Mouse (Mus musculus): ENCODE measurements around the gene Fsd1. TPM values are rescaled to one million over a fixed set of nuclear protein-coding genes. Genes with fewer than 3 reads are reported as not detected.

Gene Fsd1
- polyA plus RNA-seq, 1 experiment from 2014 or later = 9.7 TPM

GRCm38 (mm10) chr17:56010681-56011080 is 24.4 kb downstream of the Fsd1 start:
- WGBS = 7% methylated on average over 9 of the region's 9 CpGs
- no peak for ATAC-seq
- Histone ChIP-seq H3K27me3 (replicated peaks; ENCODE audit: control insufficient read depth, insufficient read depth, low read length) (no peaks in the 10 kb centered on the region), H3K27ac (ENCODE audit: low read length) (no peak overlapping the region), H3K9ac (ENCODE audit: low read depth, low read length) (peak overlapping the region; percentile 86), H3K36me3 (ENCODE audit: control insufficient read depth, insufficient read depth, low read length) (peaks cover 26% of the 10 kb centered on the region), H3K4me2 (ENCODE audit: low read depth, low read length) (peak overlapping the region; percentile 88), H3K4me1 (ENCODE audit: control insufficient read depth, insufficient read depth, low read length) (peaks cover 15% of the 10 kb centered on the region), H3K4me3 (ENCODE audit: low read length) (peak overlapping the region; percentile 93), H3K9me3 (ENCODE audit: control insufficient read depth, low read length) (no peaks in the 10 kb centered on the region)

GRCm38 (mm10) chr17:56011441-56011840 is 25.1 kb downstream of the Fsd1 start:
- Histone ChIP-seq H3K27me3 (replicated peaks; ENCODE audit: control insufficient read depth, insufficient read depth, low read length) (no peaks in the 10 kb centered on the region), H3K27ac (ENCODE audit: low read length) (no peak overlapping the region), H3K4me1 (ENCODE audit: control insufficient read depth, insufficient read depth, low read length) (peaks cover 15% of the 10 kb centered on the region), H3K4me3 (ENCODE audit: low read length) (no peak overlapping the region), H3K9me3 (ENCODE audit: control insufficient read depth, low read length) (no peaks in the 10 kb centered on the region), H3K9ac (ENCODE audit: low read depth, low read length) (no peak overlapping the region), H3K4me2 (ENCODE audit: low read depth, low read length) (no peak overlapping the region), H3K36me3 (ENCODE audit: control insufficient read depth, insufficient read depth, low read length) (peaks cover 33% of the 10 kb centered on the region)
- 76% methylated on average over 7 of the region's 7 CpGs for WGBS
- no peak for ATAC-seq

GRCm38 (mm10) chr17:56015293-56015692 is 29.0 kb downstream of the Fsd1 start:
- H3K4me2 ChIP-seq (ENCODE audit: low read depth, low read length) = no peak overlapping the region
- no peaks in the 10 kb centered on the region for H3K9me3 ChIP-seq (ENCODE audit: control insufficient read depth, low read length)
- no peak overlapping the region for H3K27ac ChIP-seq (ENCODE audit: low read length)
- no peak overlapping the region for H3K9ac ChIP-seq (ENCODE audit: low read depth, low read length)
- WGBS = 94% methylated on average over 9 of the region's 9 CpGs
- no peak overlapping the region for H3K4me3 ChIP-seq (ENCODE audit: low read length)
- ATAC-seq = no peak
- H3K36me3 ChIP-seq (ENCODE audit: control insufficient read depth, insufficient read depth, low read length) = peaks cover 54% of the 10 kb centered on the region
- peaks cover 7% of the 10 kb centered on the region for H3K4me1 ChIP-seq (ENCODE audit: control insufficient read depth, insufficient read depth, low read length)
- no peaks in the 10 kb centered on the region for H3K27me3 ChIP-seq (replicated peaks; ENCODE audit: control insufficient read depth, insufficient read depth, low read length)

GRCm38 (mm10) chr17:56016382-56016781 is 30.1 kb downstream of the Fsd1 start:
- ATAC-seq = no peak
- peaks cover 55% of the 10 kb centered on the region for H3K36me3 ChIP-seq (ENCODE audit: control insufficient read depth, insufficient read depth, low read length)
- H3K4me1 ChIP-seq (ENCODE audit: control insufficient read depth, insufficient read depth, low read length) = no peaks in the 10 kb centered on the region
- H3K27me3 ChIP-seq (replicated peaks; ENCODE audit: control insufficient read depth, insufficient read depth, low read length) = no peaks in the 10 kb centered on the region
- 83% methylated on average over 8 of the region's 8 CpGs for WGBS
- no peaks in the 10 kb centered on the region for H3K9me3 ChIP-seq (ENCODE audit: control insufficient read depth, low read length)
- H3K4me2 ChIP-seq (ENCODE audit: low read depth, low read length) = no peak overlapping the region
- no peak overlapping the region for H3K4me3 ChIP-seq (ENCODE audit: low read length)
- no peak overlapping the region for H3K27ac ChIP-seq (ENCODE audit: low read length)
- no peak overlapping the region for H3K9ac ChIP-seq (ENCODE audit: low read depth, low read length)

- 81% methylated on average over 15 of the region's 15 CpGs for WGBS
- Histone ChIP-seq H3K27me3 (replicated peaks; ENCODE audit: control insufficient read depth, insufficient read depth, low read length) (no peaks in the 10 kb centered on the region), H3K4me3 (ENCODE audit: low read length) (no peak overlapping the region), H3K4me1 (ENCODE audit: control insufficient read depth, insufficient read depth, low read length) (no peaks in the 10 kb centered on the region), H3K9ac (ENCODE audit: low read depth, low read length) (no peak overlapping the region), H3K9me3 (ENCODE audit: control insufficient read depth, low read length) (no peaks in the 10 kb centered on the region), H3K27ac (ENCODE audit: low read length) (no peak overlapping the region), H3K36me3 (ENCODE audit: control insufficient read depth, insufficient read depth, low read length) (peaks cover 49% of the 10 kb centered on the region), H3K4me2 (ENCODE audit: low read depth, low read length) (no peak overlapping the region)
- ATAC-seq = no peak
These were observed 30.8 kb downstream of the Fsd1 start for GRCm38 (mm10) chr17:56016793-56017785.

- Histone ChIP-seq H3K4me2 (ENCODE audit: low read depth, low read length) (no peak overlapping the region), H3K27ac (ENCODE audit: low read length) (no peak overlapping the region), H3K9me3 (ENCODE audit: control insufficient read depth, low read length) (no peaks in the 10 kb centered on the region), H3K36me3 (ENCODE audit: control insufficient read depth, insufficient read depth, low read length) (peaks cover 44% of the 10 kb centered on the region), H3K9ac (ENCODE audit: low read depth, low read length) (0 out of 2 replicates have a peak overlapping the region, but pooled peaks have one; percentile 14), H3K27me3 (replicated peaks; ENCODE audit: control insufficient read depth, insufficient read depth, low read length) (no peaks in the 10 kb centered on the region), H3K4me1 (ENCODE audit: control insufficient read depth, insufficient read depth, low read length) (0 out of 2 replicates have a peak, but pooled peaks cover 3% of the 10 kb centered on the region), H3K4me3 (ENCODE audit: low read length) (no peak overlapping the region)
- 82% methylated on average over 7 of the region's 7 CpGs for WGBS
- ATAC-seq = no peak
These were observed 31.5 kb downstream of the Fsd1 start for GRCm38 (mm10) chr17:56017848-56018247.

- 68% methylated on average over 20 of the region's 20 CpGs for WGBS
- no peak overlapping the region for H3K27ac ChIP-seq (ENCODE audit: low read length)
- 0 out of 2 replicates have a peak overlapping the region, but pooled peaks have one; percentile 14 for H3K9ac ChIP-seq (ENCODE audit: low read depth, low read length)
- peaks cover 39% of the 10 kb centered on the region for H3K36me3 ChIP-seq (ENCODE audit: control insufficient read depth, insufficient read depth, low read length)
- peaks cover 8% of the 10 kb centered on the region; the same call in 1 of the 2 replicates for H3K4me1 ChIP-seq (ENCODE audit: control insufficient read depth, insufficient read depth, low read length)
- H3K27me3 ChIP-seq (replicated peaks; ENCODE audit: control insufficient read depth, insufficient read depth, low read length) = no peaks in the 10 kb centered on the region
- no peak overlapping the region for H3K4me2 ChIP-seq (ENCODE audit: low read depth, low read length)
- no peaks in the 10 kb centered on the region for H3K9me3 ChIP-seq (ENCODE audit: control insufficient read depth, low read length)
- ATAC-seq = peak; percentile 64
- no peak overlapping the region for H3K4me3 ChIP-seq (ENCODE audit: low read length)
These were observed 32.2 kb downstream of the Fsd1 start for GRCm38 (mm10) chr17:56018347-56019131.

GRCm38 (mm10) chr17:56020400-56021084 is 34.2 kb downstream of the Fsd1 start:
- H3K4me1 ChIP-seq (ENCODE audit: control insufficient read depth, insufficient read depth, low read length) = peaks cover 14% of the 10 kb centered on the region; the same call in 1 of the 2 replicates
- H3K27ac ChIP-seq (ENCODE audit: low read length) = no peak overlapping the region
- no peaks in the 10 kb centered on the region for H3K27me3 ChIP-seq (replicated peaks; ENCODE audit: control insufficient read depth, insufficient read depth, low read length)
- H3K4me3 ChIP-seq (ENCODE audit: low read length) = no peak overlapping the region
- no peaks in the 10 kb centered on the region for H3K9me3 ChIP-seq (ENCODE audit: control insufficient read depth, low read length)
- no peak overlapping the region for H3K4me2 ChIP-seq (ENCODE audit: low read depth, low read length)
- WGBS = 91% methylated on average over 6 of the region's 6 CpGs
- no peak overlapping the region for H3K9ac ChIP-seq (ENCODE audit: low read depth, low read length)
- peaks cover 30% of the 10 kb centered on the region for H3K36me3 ChIP-seq (ENCODE audit: control insufficient read depth, insufficient read depth, low read length)
- no peak for ATAC-seq
